Mouse (Mus musculus): Measurements from ENCODE around the gene Ptpn9. TPM values are rescaled to one million over a fixed set of nuclear protein-coding genes. Genes with fewer than 3 reads are reported as not detected.

Ptpn9 gene
- polyA plus RNA-seq, 2 experiments: 2.7 to 3.1 TPM

DNA sequence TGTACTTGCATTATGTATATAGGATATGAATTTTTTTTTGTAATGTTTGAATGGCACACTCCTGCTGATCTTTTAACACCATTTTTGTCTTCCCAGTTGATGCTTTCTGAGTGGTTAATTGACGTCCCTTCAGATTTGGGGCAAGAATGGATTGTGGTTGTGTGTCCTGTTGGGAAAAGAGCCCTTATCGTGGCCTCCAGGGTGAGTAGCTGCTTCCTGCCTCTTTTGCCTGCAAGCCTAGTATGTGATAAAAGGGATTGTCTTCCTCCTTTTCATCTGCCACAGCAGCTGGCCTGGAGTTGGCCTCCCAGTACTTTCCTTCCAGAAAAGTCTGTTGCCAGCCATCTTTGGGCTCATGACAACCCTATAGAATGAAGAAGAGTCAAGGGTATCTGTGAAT, 24.6 kb upstream of the Ptpn9 start:
- no peak overlapping the region for H3K9ac ChIP-seq (replicated peaks)
- H3K27me3 ChIP-seq (ENCODE audit: control insufficient read depth, insufficient read depth, low read length): no peaks in the 10 kb centered on the region
- no peak for TF ChIP-seq EP300 (IDR thresholded peaks at IDR 0.05; ENCODE audit: low read depth)
- TF ChIP-seq CTCF (IDR thresholded peaks at IDR 0.05; ENCODE audit: low read depth): no peak
- no peaks in the 10 kb centered on the region for H3K4me1 ChIP-seq (replicated peaks; ENCODE audit: control insufficient read depth in 2 of 2, insufficient read depth in 2 of 2, low read length in 1 of 2)
- WGBS (ENCODE audit: insufficient replicate concordance): 23% methylated on average over 2 of the region's 2 CpGs
- H3K27ac ChIP-seq: no peak overlapping the region
- H3K4me3 ChIP-seq (ENCODE audit: insufficient read depth in 1 of 2, low read depth in 2 of 2, low read length in 2 of 2): no peak overlapping the region
- H3K4me2 ChIP-seq (ENCODE audit: low read depth): no peak overlapping the region
- DNase-seq (ENCODE audit: low read depth in 3 of 3, low spot score in 3 of 3) (no peak), ATAC-seq (ENCODE audit: insufficient read depth) (no peak)
- H3K36me3 ChIP-seq (replicated peaks; ENCODE audit: control insufficient read depth, insufficient read depth, low read depth): no peaks in the 10 kb centered on the region
- no peaks in the 10 kb centered on the region for H3K9me3 ChIP-seq (ENCODE audit: control insufficient read depth, low read length)

- DNase-seq (ENCODE audit: low read depth in 3 of 3, low spot score in 3 of 3): no peak
- no peak for ATAC-seq (ENCODE audit: insufficient read depth)
- no peaks in the 10 kb centered on the region for H3K4me1 ChIP-seq (replicated peaks; ENCODE audit: control insufficient read depth in 2 of 2, insufficient read depth in 2 of 2, low read length in 1 of 2)
- no peaks in the 10 kb centered on the region for H3K27me3 ChIP-seq (ENCODE audit: control insufficient read depth, insufficient read depth, low read length)
- TF ChIP-seq CTCF (IDR thresholded peaks at IDR 0.05; ENCODE audit: low read depth) (no peak), EP300 (IDR thresholded peaks at IDR 0.05; ENCODE audit: low read depth) (no peak)
- no peaks in the 10 kb centered on the region for H3K9me3 ChIP-seq (ENCODE audit: control insufficient read depth, low read length)
- no peak overlapping the region for H3K9ac ChIP-seq (replicated peaks)
- 55% methylated on average over 8 of the region's 8 CpGs for WGBS (ENCODE audit: insufficient replicate concordance)
- H3K4me3 ChIP-seq (ENCODE audit: insufficient read depth in 1 of 2, low read depth in 2 of 2, low read length in 2 of 2): no peak overlapping the region
- H3K27ac ChIP-seq: no peak overlapping the region
- H3K36me3 ChIP-seq (replicated peaks; ENCODE audit: control insufficient read depth, insufficient read depth, low read depth): no peaks in the 10 kb centered on the region
- no peak overlapping the region for H3K4me2 ChIP-seq (ENCODE audit: low read depth)
These were observed 20.7 kb upstream of the Ptpn9 start for GRCm38 (mm10) chr9:56973960-56974524.

GRCm38 (mm10) chr9:56975199-56975598, 19.5 kb upstream of the Ptpn9 start:
- no peaks in the 10 kb centered on the region for H3K27me3 ChIP-seq (ENCODE audit: control insufficient read depth, insufficient read depth, low read length)
- H3K9me3 ChIP-seq (ENCODE audit: control insufficient read depth, low read length): no peaks in the 10 kb centered on the region
- H3K4me3 ChIP-seq (ENCODE audit: insufficient read depth in 1 of 2, low read depth in 2 of 2, low read length in 2 of 2): no peak overlapping the region
- TF ChIP-seq CTCF (IDR thresholded peaks at IDR 0.05; ENCODE audit: low read depth): no peak
- no peak for TF ChIP-seq EP300 (IDR thresholded peaks at IDR 0.05; ENCODE audit: low read depth)
- H3K4me1 ChIP-seq (replicated peaks; ENCODE audit: control insufficient read depth in 2 of 2, insufficient read depth in 2 of 2, low read length in 1 of 2): no peaks in the 10 kb centered on the region
- 33% methylated on average over 3 of the region's 3 CpGs for WGBS (ENCODE audit: insufficient replicate concordance)
- DNase-seq (ENCODE audit: low read depth in 3 of 3, low spot score in 3 of 3) (no peak), ATAC-seq (ENCODE audit: insufficient read depth) (no peak)
- H3K27ac ChIP-seq: no peak overlapping the region
- no peak overlapping the region for H3K9ac ChIP-seq (replicated peaks)
- no peak overlapping the region for H3K4me2 ChIP-seq (ENCODE audit: low read depth)
- no peaks in the 10 kb centered on the region for H3K36me3 ChIP-seq (replicated peaks; ENCODE audit: control insufficient read depth, insufficient read depth, low read depth)

- Histone ChIP-seq H3K36me3 (replicated peaks; ENCODE audit: control insufficient read depth, insufficient read depth, low read depth) (no peaks in the 10 kb centered on the region), H3K4me3 (ENCODE audit: insufficient read depth in 1 of 2, low read depth in 2 of 2, low read length in 2 of 2) (no peak overlapping the region), H3K9ac (replicated peaks) (no peak overlapping the region), H3K9me3 (ENCODE audit: control insufficient read depth, low read length) (no peaks in the 10 kb centered on the region), H3K27me3 (ENCODE audit: control insufficient read depth, insufficient read depth, low read length) (no peaks in the 10 kb centered on the region), H3K27ac (no peak overlapping the region), H3K4me1 (replicated peaks; ENCODE audit: control insufficient read depth in 2 of 2, insufficient read depth in 2 of 2, low read length in 1 of 2) (no peaks in the 10 kb centered on the region), H3K4me2 (ENCODE audit: low read depth) (no peak overlapping the region)
- no peak for DNase-seq (ENCODE audit: low read depth in 3 of 3, low spot score in 3 of 3)
- TF ChIP-seq CTCF (IDR thresholded peaks at IDR 0.05; ENCODE audit: low read depth) (no peak), EP300 (IDR thresholded peaks at IDR 0.05; ENCODE audit: low read depth) (no peak)
- ATAC-seq (ENCODE audit: insufficient read depth): no peak
- 81% methylated on average over 6 of the region's 6 CpGs for WGBS (ENCODE audit: insufficient replicate concordance)
These were observed 14.5 kb upstream of the Ptpn9 start for GRCm38 (mm10) chr9:56980186-56980585.

- DNase-seq (ENCODE audit: low read depth in 3 of 3, low spot score in 3 of 3): no peak
- 56% methylated on average over 1 of the region's 1 CpGs for WGBS (ENCODE audit: insufficient replicate concordance)
These were observed 13.2 kb upstream of the Ptpn9 start for GRCm38 (mm10) chr9:56981502-56981901.

More at GRCm38 (mm10) chr9:56981502-56981901, 13.2 kb upstream of the Ptpn9 start:
- Histone ChIP-seq H3K27me3 (ENCODE audit: control insufficient read depth, insufficient read depth, low read length) (no peaks in the 10 kb centered on the region), H3K4me3 (ENCODE audit: insufficient read depth in 1 of 2, low read depth in 2 of 2, low read length in 2 of 2) (no peak overlapping the region), H3K9ac (replicated peaks) (no peak overlapping the region), H3K9me3 (ENCODE audit: control insufficient read depth, low read length) (no peaks in the 10 kb centered on the region), H3K27ac (no peak overlapping the region), H3K36me3 (replicated peaks; ENCODE audit: control insufficient read depth, insufficient read depth, low read depth) (no peaks in the 10 kb centered on the region), H3K4me1 (replicated peaks; ENCODE audit: control insufficient read depth in 2 of 2, insufficient read depth in 2 of 2, low read length in 1 of 2) (no peaks in the 10 kb centered on the region), H3K4me2 (ENCODE audit: low read depth) (no peak overlapping the region)
- no peak for ATAC-seq (ENCODE audit: insufficient read depth)
- no peak for TF ChIP-seq EP300 (IDR thresholded peaks at IDR 0.05; ENCODE audit: low read depth)
- no peak for TF ChIP-seq CTCF (IDR thresholded peaks at IDR 0.05; ENCODE audit: low read depth)
